Mouse (Mus musculus) liver, embryonic 12.5 days (tissue): ENCODE measurements around the gene Zmym1. TPM values are rescaled to one million over a fixed set of nuclear protein-coding genes. Genes with fewer than 3 reads are reported as not detected.
"Not testable (repeated sequence)": the region's sequence is repeated elsewhere in the genome, so short reads cannot be mapped to it uniquely, and the experiment has no call there.

Source experiments
- ATAC-seq: fragments of 200-750 bp; cut with Nextera tagmentation; 2 replicates; pipeline ENCODE4 v1.8.0; 2017; ENCODE audit warnings: moderate number of reproducible peaks, mild to moderate bottlenecking, moderate library complexity
- H3K27ac ChIP-seq: fragments of 300-500 bp; sonication (generic); 2 replicates; pipeline ENCODE4 v1.5.1; 2016; ENCODE audit warnings: mild to moderate bottlenecking
- H3K27me3 ChIP-seq: fragments of 300-500 bp; sonication (generic); replicated peaks from 2 replicates; pipeline ENCODE4 v1.6.1; 2016; ENCODE audit warnings: mild to moderate bottlenecking, moderate library complexity
- H3K36me3 ChIP-seq: fragments of 300-500 bp; sonication (generic); 2 replicates; pipeline ENCODE4 v1.6.1; 2016; ENCODE audit warnings: mild to moderate bottlenecking, moderate library complexity
- H3K4me1 ChIP-seq: fragments of 300-500 bp; sonication (generic); 2 replicates; pipeline ENCODE4 v1.6.1; 2016
- H3K4me2 ChIP-seq: fragments of 300-500 bp; sonication (generic); 2 replicates; pipeline ENCODE4 v1.6.1; 2016; ENCODE audit warnings: mild to moderate bottlenecking, moderate library complexity
- H3K4me3 ChIP-seq: fragments of 300-500 bp; sonication (generic); 2 replicates; pipeline ENCODE4 v1.5.1; 2016; ENCODE audit warnings: mild to moderate bottlenecking, moderate library complexity
- H3K9ac ChIP-seq: fragments of 300-500 bp; sonication (generic); 2 replicates; pipeline ENCODE4 v1.6.1; 2016; ENCODE audit warnings: mild to moderate bottlenecking, moderate library complexity
- H3K9me3 ChIP-seq: fragments of 300-500 bp; sonication (generic); replicated peaks from 2 replicates; pipeline ENCODE4 v1.6.1; 2016; ENCODE audit warnings: mild to moderate bottlenecking, moderate library complexity
- WGBS: fragments of 180-500 bp; shearing (Covaris S2); methylation state at CpG from one replicate; pipeline ENCODE4 v1.1.7; 2016; ENCODE audit not compliant: insufficient replicate concordance; 5-methylcytosine and 5-hydroxymethylcytosine counted together
- polyA plus RNA-seq: library from polyadenylated mRNA; unstranded; fragments of >200 nt; fragmentation: Nextera tagmentation; extraction: Ambion mirVana; gene quantifications from 2 replicates; pipeline ENCODE4 v1.2.1, GENCODE M21; 2016

The Zmym1 gene
- polyA plus RNA-seq = 13.7 and 15.2 TPM in 2 replicates

DNA sequence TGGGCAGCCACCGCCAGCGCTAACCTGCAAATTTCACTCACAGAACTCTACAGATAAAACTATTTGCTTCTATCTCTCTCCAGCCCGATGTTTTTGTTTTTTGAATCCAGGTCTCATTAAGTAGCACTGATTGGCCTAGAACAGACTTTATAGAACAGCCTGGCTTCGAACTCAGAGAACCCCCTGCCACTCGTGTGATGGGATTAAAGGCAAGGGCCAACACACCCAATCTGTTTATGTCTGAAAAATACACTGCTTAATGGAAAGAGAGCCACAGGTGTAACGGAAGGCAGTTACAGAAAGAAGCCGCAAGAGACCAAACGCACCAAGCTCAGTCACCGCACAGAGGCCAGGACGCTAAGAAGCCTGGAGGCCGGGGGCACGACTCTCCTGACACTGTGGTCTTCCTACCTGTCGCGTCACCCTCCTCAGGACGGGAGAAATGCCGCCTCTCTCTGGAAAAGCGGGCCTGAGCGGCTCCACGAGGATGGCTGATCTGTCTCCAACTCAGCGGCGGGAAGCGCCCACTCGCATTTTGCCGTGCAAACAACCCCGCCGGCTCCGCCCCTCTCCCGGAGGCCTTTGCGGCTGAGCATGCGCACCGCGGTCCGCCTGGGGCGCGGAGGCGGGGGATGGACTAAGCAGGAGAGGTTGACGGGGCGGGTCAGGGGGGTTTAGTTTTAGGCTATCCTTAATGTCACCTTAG, at the start of gene Zmym1:
TSS of gene Zmym1 (minus strand) at position 568 of the 706 bp plus-strand sequence.
- under 1% methylated on average over 38 of the region's 38 CpGs for WGBS
- peak within 1 kb of the TSS; percentile 71 for H3K4me2 ChIP-seq
- H3K4me3 ChIP-seq = peak within 1 kb of the TSS; percentile 93
- H3K36me3 ChIP-seq = peaks cover 32% of the 10 kb centered on the region
- no peaks in the 10 kb centered on the region for H3K27me3 ChIP-seq
- peak within 1 kb of the TSS; percentile 84 for H3K27ac ChIP-seq
- H3K9me3 ChIP-seq = no peaks in the 10 kb centered on the region
- peaks cover 13% of the 10 kb centered on the region for H3K4me1 ChIP-seq
- peak; percentile 97 for ATAC-seq
- peak within 1 kb of the TSS; percentile 88 for H3K9ac ChIP-seq

DNA sequence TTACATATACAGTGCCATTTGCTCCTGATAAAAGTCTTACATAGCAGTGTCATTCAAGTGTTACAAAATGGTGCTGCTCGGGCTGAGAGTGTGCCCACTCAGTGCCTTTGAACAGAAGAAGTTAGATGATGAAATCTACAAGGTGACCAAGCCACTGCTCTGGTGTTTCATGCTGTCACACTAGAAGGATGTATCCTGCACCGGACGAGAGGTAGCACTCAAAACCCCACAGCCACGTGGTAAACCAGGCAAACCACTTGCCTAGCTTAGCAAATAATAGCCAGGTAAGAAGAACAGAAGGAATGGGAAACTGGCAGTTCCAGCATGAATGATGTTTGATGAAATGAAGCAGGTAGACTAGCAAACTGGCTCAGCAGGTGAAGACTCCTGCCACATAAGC, 49.6 kb upstream of the Zmym1 start:
- peaks cover 7% of the 10 kb centered on the region for H3K36me3 ChIP-seq
- no peaks in the 10 kb centered on the region for H3K9me3 ChIP-seq
- H3K27me3 ChIP-seq = no peaks in the 10 kb centered on the region
- H3K9ac ChIP-seq = no peak overlapping the region
- ATAC-seq = no peak
- no peak overlapping the region for H3K4me2 ChIP-seq
- no peaks in the 10 kb centered on the region for H3K4me1 ChIP-seq
- no peak overlapping the region for H3K27ac ChIP-seq
- no peak overlapping the region for H3K4me3 ChIP-seq
- WGBS = 58% methylated on average over 4 of the region's 4 CpGs

DNA sequence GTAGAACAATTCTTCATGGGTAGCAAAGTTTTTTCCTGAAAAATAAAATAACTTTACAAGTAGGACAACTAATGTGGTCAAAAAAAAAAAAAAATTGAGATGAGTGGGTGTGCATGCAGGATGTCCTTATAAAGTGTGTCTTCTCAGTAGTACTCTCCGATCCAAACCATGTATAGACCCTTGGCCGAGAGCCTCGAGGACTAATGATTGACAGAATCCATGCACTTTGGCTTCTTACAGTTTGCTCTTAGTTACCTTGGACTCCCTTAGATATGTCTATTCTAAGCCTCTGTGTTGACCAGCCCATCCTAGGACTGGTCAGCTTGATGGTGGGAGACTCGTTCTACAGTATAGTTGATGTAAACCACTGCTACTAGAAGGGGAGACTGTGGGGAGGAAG, 46.6 kb upstream of the Zmym1 start:
- H3K9ac ChIP-seq = no peak overlapping the region

DNA sequence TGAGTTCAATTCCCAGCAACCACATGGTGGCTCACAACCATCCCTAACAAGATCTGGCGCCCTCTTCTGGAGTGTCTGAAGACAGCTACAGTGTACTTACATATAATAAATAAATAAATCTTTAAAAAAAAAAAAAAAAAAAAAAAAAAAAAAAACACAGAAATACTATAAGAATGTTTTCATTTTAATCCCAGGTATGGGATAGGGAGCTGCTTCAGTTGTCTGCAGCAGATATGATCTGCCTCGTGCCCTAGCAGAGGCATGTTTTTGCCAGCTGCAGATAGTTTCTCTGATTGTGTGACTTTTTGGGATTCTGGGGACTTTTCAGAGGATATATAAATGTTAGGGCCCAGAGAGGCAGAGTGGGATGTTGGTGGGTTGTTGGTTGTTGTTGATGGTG, 38.6 kb upstream of the Zmym1 start:
- not testable (repeated sequence) for H3K36me3 ChIP-seq
- 82% methylated on average over 1 of the region's 2 CpGs for WGBS

More for the DNA sequence above, 46.6 kb upstream of the Zmym1 start:
- H3K4me2 ChIP-seq = no peak overlapping the region
- 77% methylated on average over 4 of the region's 4 CpGs for WGBS
- H3K9me3 ChIP-seq = no peaks in the 10 kb centered on the region
- peaks cover 7% of the 10 kb centered on the region for H3K36me3 ChIP-seq
- H3K4me3 ChIP-seq = no peak overlapping the region
- no peaks in the 10 kb centered on the region for H3K27me3 ChIP-seq
- no peak overlapping the region for H3K27ac ChIP-seq
- ATAC-seq = no peak
- H3K4me1 ChIP-seq = no peaks in the 10 kb centered on the region

DNA sequence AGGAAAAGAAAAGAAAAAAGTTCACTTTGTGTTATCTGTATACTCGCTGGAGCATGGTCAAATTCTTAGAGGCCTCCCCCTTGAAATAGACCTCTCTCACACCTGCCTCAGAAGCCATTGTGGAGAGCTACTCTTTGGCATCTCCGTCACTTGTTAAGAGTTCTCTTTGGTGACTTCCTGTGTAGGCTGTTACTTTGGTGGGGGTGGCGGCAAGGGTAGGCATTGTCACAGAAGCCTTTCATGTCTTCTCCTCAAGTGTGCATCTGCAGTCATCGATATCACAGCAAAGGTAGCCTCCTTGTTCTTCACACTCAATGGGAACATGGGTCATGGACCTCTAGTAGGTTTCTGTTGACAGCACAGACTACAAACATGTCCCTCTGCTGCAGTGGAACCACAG, 34.1 kb upstream of the Zmym1 start:
- WGBS = 68% methylated on average over 4 of the region's 4 CpGs
- Histone ChIP-seq H3K27me3 (no peaks in the 10 kb centered on the region), H3K36me3 (peaks cover 9% of the 10 kb centered on the region), H3K9ac (no peak overlapping the region), H3K4me2 (no peak overlapping the region), H3K4me3 (no peak overlapping the region), H3K9me3 (no peaks in the 10 kb centered on the region), H3K27ac (no peak overlapping the region), H3K4me1 (no peaks in the 10 kb centered on the region)
- no peak for ATAC-seq

More for the DNA sequence above, 38.6 kb upstream of the Zmym1 start:
- H3K4me2 ChIP-seq, H3K27me3 ChIP-seq, H3K4me3 ChIP-seq, H3K27ac ChIP-seq, ATAC-seq, H3K9me3 ChIP-seq, H3K9ac ChIP-seq, H3K4me1 ChIP-seq: not testable (repeated sequence)

DNA sequence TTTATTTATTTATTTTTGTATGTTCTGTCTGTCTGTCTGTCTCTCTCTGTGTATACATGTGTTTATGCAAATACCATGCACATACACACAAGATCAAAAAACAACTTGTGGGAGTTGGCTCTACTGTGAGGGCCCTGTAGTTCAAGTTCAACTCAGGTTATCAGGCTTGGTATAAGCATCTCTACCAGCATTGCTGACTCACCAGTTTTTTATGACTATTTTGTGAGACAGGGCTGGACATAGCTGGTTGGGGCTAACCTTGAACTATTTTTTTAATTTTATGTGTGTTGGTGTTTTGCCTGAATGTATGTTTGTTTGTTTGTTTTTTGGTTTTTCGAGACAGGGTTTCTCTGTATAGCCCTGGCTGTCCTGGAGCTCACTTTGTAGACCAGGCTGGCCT, 30.2 kb upstream of the Zmym1 start:
- 78% methylated on average over 1 of the region's 1 CpGs for WGBS

DNA sequence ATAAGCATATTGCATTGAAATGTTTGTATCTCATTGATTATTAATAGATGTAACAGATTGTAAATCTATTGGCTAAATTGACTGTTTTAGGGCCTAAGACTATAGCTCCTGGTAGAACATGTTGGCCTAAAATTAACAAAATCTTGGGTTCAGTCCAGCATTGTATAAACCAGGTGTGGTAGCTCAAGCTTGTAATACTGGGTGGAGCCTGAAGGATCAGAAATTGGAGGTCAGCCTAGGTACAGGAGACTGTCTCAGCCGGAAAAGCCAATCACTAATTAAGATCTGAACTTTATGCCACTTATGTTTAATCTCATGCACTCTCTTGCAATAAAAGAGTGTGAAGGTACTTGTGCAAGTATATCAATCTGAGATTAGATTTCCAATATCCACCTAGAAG, 24.8 kb upstream of the Zmym1 start:
- ATAC-seq = no peak
- no peaks in the 10 kb centered on the region for H3K27me3 ChIP-seq
- 66% methylated on average over 1 of the region's 1 CpGs for WGBS

More for the DNA sequence above, 30.2 kb upstream of the Zmym1 start:
- no peak overlapping the region for H3K27ac ChIP-seq
- no peaks in the 10 kb centered on the region for H3K9me3 ChIP-seq
- no peak for ATAC-seq
- no peaks in the 10 kb centered on the region for H3K27me3 ChIP-seq
- peaks cover 22% of the 10 kb centered on the region for H3K36me3 ChIP-seq
- no peak overlapping the region for H3K4me3 ChIP-seq
- H3K4me2 ChIP-seq = no peak overlapping the region
- H3K4me1 ChIP-seq = no peaks in the 10 kb centered on the region
- H3K9ac ChIP-seq = no peak overlapping the region

DNA sequence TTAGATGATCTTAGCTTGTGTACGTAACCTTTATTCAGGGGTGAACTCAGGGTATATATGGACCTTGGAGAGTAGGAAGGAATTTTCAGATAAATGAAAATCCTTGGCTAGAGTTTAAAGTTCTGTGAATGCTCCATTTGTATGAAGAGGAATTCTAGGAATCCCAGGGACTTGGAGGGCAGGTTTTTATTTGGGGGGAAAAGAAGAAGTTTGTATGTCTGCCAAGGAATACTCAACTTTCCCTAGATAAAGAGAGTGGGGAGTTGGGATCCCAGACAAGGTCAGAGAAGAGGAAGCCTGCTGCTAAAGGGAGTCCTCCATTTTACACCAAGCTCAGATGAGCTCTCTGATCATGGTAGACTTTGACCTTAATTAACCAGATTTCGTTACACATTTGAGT, 22.2 kb upstream of the Zmym1 start:
- no peak overlapping the region for H3K4me2 ChIP-seq
- H3K9me3 ChIP-seq = no peaks in the 10 kb centered on the region
- no peak overlapping the region for H3K9ac ChIP-seq
- H3K27ac ChIP-seq = no peak overlapping the region
- 71% methylated on average over 2 of the region's 2 CpGs for WGBS
- peaks cover 2% of the 10 kb centered on the region for H3K4me1 ChIP-seq
- H3K36me3 ChIP-seq = peaks cover under 1% of the 10 kb centered on the region; the same call in 1 of the 2 replicates
- no peak for ATAC-seq
- no peak overlapping the region for H3K4me3 ChIP-seq
- no peaks in the 10 kb centered on the region for H3K27me3 ChIP-seq

More for the DNA sequence above, 24.8 kb upstream of the Zmym1 start:
- Histone ChIP-seq H3K27ac (no peak overlapping the region), H3K4me2 (no peak overlapping the region), H3K4me3 (no peak overlapping the region), H3K36me3 (peaks cover 15% of the 10 kb centered on the region), H3K9me3 (no peaks in the 10 kb centered on the region), H3K4me1 (no peaks in the 10 kb centered on the region), H3K9ac (no peak overlapping the region)

DNA sequence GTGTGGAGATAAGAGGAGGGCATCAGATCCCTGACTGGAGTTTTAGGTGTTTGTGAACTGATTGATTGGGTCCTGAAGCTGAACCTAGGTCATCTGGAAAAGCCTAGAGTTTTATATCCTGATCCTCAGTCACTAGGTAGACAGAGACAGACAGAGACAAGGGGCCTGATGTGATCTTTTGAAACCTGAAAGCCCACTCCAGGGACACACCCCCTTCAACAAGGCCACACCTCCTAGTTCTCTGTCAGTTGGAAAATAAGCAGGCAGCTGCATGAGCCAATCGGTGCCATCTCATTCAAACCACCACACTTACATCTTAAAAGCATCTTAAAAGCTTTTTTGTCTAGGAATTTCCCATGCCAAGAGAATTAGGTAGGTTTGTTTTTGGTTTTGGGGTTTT, 19.9 kb upstream of the Zmym1 start:
- no peak overlapping the region for H3K4me3 ChIP-seq
- H3K9ac ChIP-seq = no peak overlapping the region
- WGBS = 38% methylated on average over 1 of the region's 1 CpGs
- no peak overlapping the region for H3K4me2 ChIP-seq
- no peaks in the 10 kb centered on the region for H3K9me3 ChIP-seq
- H3K27me3 ChIP-seq = no peaks in the 10 kb centered on the region
- H3K4me1 ChIP-seq = peaks cover 14% of the 10 kb centered on the region
- H3K27ac ChIP-seq = no peak overlapping the region
- no peaks in the 10 kb centered on the region for H3K36me3 ChIP-seq
- no peak for ATAC-seq

DNA sequence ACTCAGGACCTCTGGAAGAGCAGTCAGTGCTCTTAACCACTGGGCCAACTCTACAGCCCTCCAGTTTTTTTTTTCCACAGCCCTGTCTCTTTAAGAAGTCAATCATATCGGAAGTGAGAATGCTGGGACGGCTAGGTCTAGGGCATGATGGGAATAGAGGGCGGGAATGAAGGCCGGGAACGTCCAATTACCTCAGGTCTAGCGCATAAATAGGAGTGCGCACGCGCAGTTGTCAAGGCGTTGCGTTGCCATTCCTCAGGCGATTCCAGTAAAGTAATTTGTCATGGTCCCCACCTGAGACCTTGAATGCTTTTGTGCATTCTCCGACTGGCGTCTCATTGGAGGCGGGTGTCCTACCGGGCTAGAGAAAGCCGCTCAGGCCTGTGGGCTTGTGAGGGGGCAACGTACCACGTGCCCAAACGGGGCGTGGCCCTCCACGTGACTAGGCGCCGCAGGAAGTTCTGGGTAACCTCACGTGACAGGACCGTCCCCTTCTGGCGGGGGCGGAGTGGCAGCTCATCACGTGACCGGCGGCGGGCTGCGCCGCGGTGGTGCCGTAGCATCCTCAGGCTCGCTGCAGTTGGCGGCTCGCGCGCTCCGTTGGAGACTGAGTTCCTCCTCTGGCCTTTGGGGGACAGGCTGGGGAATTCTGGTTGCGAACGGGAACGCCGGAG, 16.1 kb upstream of the Zmym1 start, which contains the start of gene Zmym6:
TSS of gene Zmym6 (plus strand) at position 509 of the 674 bp plus-strand sequence.
- ATAC-seq = peak; percentile 94
- WGBS = under 1% methylated on average over 46 of the region's 46 CpGs
- H3K4me1 ChIP-seq = peaks cover 14% of the 10 kb centered on the region
- H3K9me3 ChIP-seq = no peaks in the 10 kb centered on the region
- H3K4me2 ChIP-seq = peak within 1 kb of the TSS; percentile 78
- H3K4me3 ChIP-seq = peak within 1 kb of the TSS; percentile 62
- H3K27me3 ChIP-seq = no peaks in the 10 kb centered on the region
- H3K36me3 ChIP-seq = no peaks in the 10 kb centered on the region
- H3K27ac ChIP-seq = peak within 1 kb of the TSS; percentile 80
- H3K9ac ChIP-seq = peak within 1 kb of the TSS; percentile 66

DNA sequence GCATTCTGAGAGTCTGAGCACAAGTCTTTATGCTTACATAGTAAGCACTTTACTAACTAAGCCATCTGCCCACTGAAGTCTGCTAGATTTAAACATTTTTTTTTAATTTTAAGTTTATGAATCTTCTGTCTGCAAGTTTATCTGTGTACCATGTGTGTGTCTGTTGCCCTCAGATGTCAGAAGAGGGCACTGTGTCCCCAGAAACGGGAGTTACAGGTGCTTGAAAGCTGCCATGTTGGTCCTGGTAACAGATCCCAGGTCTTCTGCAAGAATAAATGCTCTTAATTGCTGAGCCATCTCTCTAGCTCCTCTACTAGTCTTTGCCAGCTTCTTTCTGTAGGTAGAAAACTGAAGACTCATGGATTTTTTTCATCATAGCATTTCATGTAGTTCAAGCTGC, 14.0 kb upstream of the Zmym1 start:
- no peak for ATAC-seq
- no peak overlapping the region for H3K4me3 ChIP-seq
- H3K27ac ChIP-seq = no peak overlapping the region
- H3K4me2 ChIP-seq = no peak overlapping the region
- H3K4me1 ChIP-seq = peaks cover 14% of the 10 kb centered on the region
- no peaks in the 10 kb centered on the region for H3K27me3 ChIP-seq
- H3K36me3 ChIP-seq = no peaks in the 10 kb centered on the region
- H3K9me3 ChIP-seq = no peaks in the 10 kb centered on the region
- no peak overlapping the region for H3K9ac ChIP-seq
- 59% methylated on average over 1 of the region's 1 CpGs for WGBS

DNA sequence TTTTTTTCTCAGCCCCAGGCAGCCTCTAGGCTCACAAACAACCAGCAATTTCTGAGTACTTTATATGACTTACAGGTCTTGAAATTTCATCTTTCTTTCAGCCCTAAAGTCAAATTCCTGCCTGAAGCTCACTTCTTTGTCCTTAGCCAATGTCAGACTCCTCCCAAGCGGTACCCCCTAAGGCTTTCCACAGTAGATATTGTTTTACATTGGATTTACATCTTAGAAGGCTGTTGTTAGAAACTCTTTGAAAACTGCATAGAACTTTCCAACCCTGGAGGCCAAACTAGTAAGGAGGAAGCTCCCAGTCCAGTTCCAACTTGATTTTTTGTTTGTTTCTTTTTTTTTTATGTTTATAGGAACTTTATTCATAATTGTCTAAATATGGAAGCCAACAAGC, 3.1 kb upstream of the Zmym1 start:
- Histone ChIP-seq H3K36me3 (peaks cover 6% of the 10 kb centered on the region; the same call in 1 of the 2 replicates), H3K4me1 (peaks cover 16% of the 10 kb centered on the region), H3K27me3 (no peaks in the 10 kb centered on the region), H3K27ac (no peak overlapping the region), H3K9ac (no peak overlapping the region), H3K4me3 (no peak overlapping the region), H3K9me3 (no peaks in the 10 kb centered on the region), H3K4me2 (no peak overlapping the region)
- 58% methylated on average over 1 of the region's 1 CpGs for WGBS
- ATAC-seq = no peak
